24 mouse cellular contexts compared by ENCODE assay signal in the genomic region with DNA sequence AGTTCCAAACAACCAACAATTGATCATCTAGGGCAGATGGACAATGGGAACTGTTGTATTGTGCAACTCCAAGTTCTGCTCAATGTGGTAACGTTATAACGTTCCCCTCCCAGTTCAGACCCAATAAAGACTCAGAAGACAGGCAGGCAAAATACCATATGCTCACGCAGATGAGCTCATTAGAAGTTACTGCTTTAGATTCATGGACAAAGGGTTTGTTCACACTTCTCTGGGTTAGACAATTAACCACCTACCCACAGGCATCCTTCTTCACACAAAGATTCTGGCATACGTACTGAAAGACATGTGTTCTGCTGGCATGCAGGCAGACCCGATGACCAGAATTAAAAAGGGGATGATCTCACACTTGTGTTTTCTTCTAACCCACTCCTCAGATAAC.
"Had no signal": no experiment of that assay in that cellular context is flagged by ENCODE, and none has a peak within 500 bp of the region (broad histone marks: within the 10 kb centered on the region; RNA-seq: fewer than 3 reads in every experiment).

No protein-coding gene starts in this region.

- H3K27ac ChIP-seq: heart, adult 2 months; heart, embryonic 13.5 days; heart, embryonic 15.5 days; hindbrain, embryonic 13.5 days; hindbrain, embryonic 15.5 days; hindbrain, postnatal 0 days; kidney, embryonic 15.5 days; kidney, postnatal 0 days; limb, embryonic 13.5 days; limb, embryonic 15.5 days; liver, embryonic 12.5 days; liver, embryonic 14.5 days had no signal

- H3K4me3 ChIP-seq: heart, adult 2 months; heart, embryonic 13.5 days; heart, embryonic 15.5 days; hindbrain, embryonic 13.5 days; hindbrain, embryonic 15.5 days; kidney, embryonic 15.5 days; limb, embryonic 13.5 days; limb, embryonic 15.5 days; liver, embryonic 12.5 days had no signal

- H3K27me3 ChIP-seq: heart, embryonic 15.5 days; hindbrain, embryonic 13.5 days; hindbrain, embryonic 15.5 days; kidney, embryonic 15.5 days; liver, embryonic 12.5 days had no signal

- H3K4me2 ChIP-seq: heart, embryonic 11.5 days; heart, embryonic 13.5 days; heart, embryonic 15.5 days; hindbrain, embryonic 13.5 days; hindbrain, embryonic 15.5 days; kidney, embryonic 15.5 days; limb, embryonic 13.5 days; limb, embryonic 15.5 days; liver, embryonic 12.5 days had no signal

- ATAC-seq: hindbrain, postnatal 0 days; intestine, embryonic 16.5 days; liver, embryonic 12.5 days had no signal

- H3K9ac ChIP-seq: heart, embryonic 13.5 days; heart, embryonic 15.5 days; hindbrain, embryonic 13.5 days; hindbrain, embryonic 15.5 days; kidney, embryonic 15.5 days; limb, embryonic 13.5 days; limb, embryonic 15.5 days; liver, embryonic 12.5 days; liver, embryonic 14.5 days had no signal

- DNase-seq: gastrocnemius, postnatal 14 days; gastrocnemius, postnatal 36 days; heart, adult 2 months; heart, postnatal 14 days; heart, postnatal 36 days; kidney, adult 11 months; kidney, adult 2 months; kidney, adult 9 months; kidney, postnatal 14 days; kidney, postnatal 36 days; left cerebral cortex, postnatal 4 days had no signal

- H3K9me3 ChIP-seq: heart, embryonic 13.5 days; heart, embryonic 15.5 days; hindbrain, embryonic 13.5 days; hindbrain, embryonic 15.5 days; kidney, embryonic 15.5 days; limb, embryonic 13.5 days; limb, embryonic 15.5 days; liver, embryonic 12.5 days had no signal

- H3K36me3 ChIP-seq: heart, embryonic 13.5 days; heart, embryonic 15.5 days; hindbrain, embryonic 13.5 days; hindbrain, embryonic 15.5 days; kidney, embryonic 15.5 days; limb, embryonic 13.5 days; limb, embryonic 15.5 days; liver, embryonic 12.5 days had no signal

- H3K4me1 ChIP-seq: heart, embryonic 13.5 days; heart, embryonic 15.5 days; hindbrain, embryonic 13.5 days; hindbrain, embryonic 15.5 days; kidney, embryonic 15.5 days; limb, embryonic 13.5 days; limb, embryonic 15.5 days; liver, embryonic 12.5 days had no signal
